In the genomic region with DNA sequence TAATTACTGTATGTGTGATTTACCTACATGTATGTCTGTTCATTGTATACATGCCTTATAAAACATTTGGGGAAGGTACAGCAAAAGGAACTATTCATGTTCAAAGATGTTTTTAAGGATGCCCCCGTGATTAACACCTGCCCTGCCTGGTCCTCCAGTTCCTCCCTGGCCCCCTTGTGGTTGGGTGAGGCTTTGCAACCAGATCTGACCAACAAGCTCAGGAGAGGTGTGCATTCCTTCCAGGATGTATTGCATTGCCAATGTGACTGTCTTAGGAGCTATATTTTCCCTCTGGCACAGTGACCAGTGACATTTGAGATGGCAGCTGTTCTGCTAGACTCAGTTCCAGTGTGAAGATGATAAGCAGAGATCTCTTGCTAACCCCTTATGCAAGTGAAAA, we compare ENCODE assay signal across 8 mouse cellular contexts. TPM values are rescaled to one million over a fixed set of nuclear protein-coding genes. Genes with fewer than 3 reads are reported as not detected.
DNase-seq lines count a peak whose midpoint lies in the region; ATAC-seq and TF ChIP-seq lines count a peak whose summit lies in the region.

No protein-coding gene starts in this region.

- no peak for ATAC-seq in midbrain, embryonic 14.5 days (ENCODE audit: low FRiP score, low TSS enrichment)
- no peak for ATAC-seq in midbrain, embryonic 15.5 days (replicated peaks)
- no peak for ATAC-seq in hindbrain, embryonic 16.5 days

- no peak overlapping the region for H3K9ac ChIP-seq in midbrain, embryonic 14.5 days (replicated peaks; ENCODE audit: low read length)
- H3K9ac ChIP-seq in midbrain, embryonic 15.5 days, result no peak overlapping the region
- no peak overlapping the region for H3K9ac ChIP-seq in hindbrain, embryonic 16.5 days (ENCODE audit: low read depth, low read length)

- 47% methylated on average over 1 of the region's 1 CpGs for WGBS in midbrain, embryonic 14.5 days
- WGBS in midbrain, embryonic 15.5 days, result 37% methylated on average over 1 of the region's 1 CpGs
- WGBS in limb, embryonic 10.5 days, result 31% methylated on average over 1 of the region's 1 CpGs
- 55% methylated on average over 1 of the region's 1 CpGs for WGBS in hindbrain, embryonic 16.5 days

- H3K9me3 ChIP-seq in midbrain, embryonic 14.5 days (ENCODE audit: control insufficient read depth, low read length), result no peaks in the 10 kb centered on the region
- no peaks in the 10 kb centered on the region for H3K9me3 ChIP-seq in midbrain, embryonic 15.5 days
- no peaks in the 10 kb centered on the region for H3K9me3 ChIP-seq in limb, embryonic 10.5 days (replicated peaks)
- no peaks in the 10 kb centered on the region for H3K9me3 ChIP-seq in hindbrain, embryonic 16.5 days (ENCODE audit: control insufficient read depth, low read length)

- no peak overlapping the region for H3K4me2 ChIP-seq in midbrain, embryonic 14.5 days (ENCODE audit: low read length)
- no peak overlapping the region for H3K4me2 ChIP-seq in midbrain, embryonic 15.5 days
- H3K4me2 ChIP-seq in hindbrain, embryonic 16.5 days (ENCODE audit: low read length), result no peak overlapping the region

- H3K4me1 ChIP-seq in midbrain, embryonic 14.5 days (ENCODE audit: control insufficient read depth, insufficient read depth, low read length), result no peaks in the 10 kb centered on the region
- H3K4me1 ChIP-seq in midbrain, embryonic 15.5 days, result no peaks in the 10 kb centered on the region
- H3K4me1 ChIP-seq in limb, embryonic 10.5 days, result no peaks in the 10 kb centered on the region
- H3K4me1 ChIP-seq in hindbrain, embryonic 16.5 days (ENCODE audit: control insufficient read depth, insufficient read depth, low read depth, low read length), result no peaks in the 10 kb centered on the region

- H3K27ac ChIP-seq in midbrain, embryonic 14.5 days (replicated peaks; ENCODE audit: low read depth, low read length), result no peak overlapping the region
- H3K27ac ChIP-seq in midbrain, embryonic 15.5 days, result no peak overlapping the region
- no peak overlapping the region for H3K27ac ChIP-seq in limb, embryonic 10.5 days
- no peak overlapping the region for H3K27ac ChIP-seq in hindbrain, embryonic 16.5 days (ENCODE audit: low read depth, low read length)

- no peaks in the 10 kb centered on the region for H3K36me3 ChIP-seq in midbrain, embryonic 14.5 days (ENCODE audit: control insufficient read depth, insufficient read depth, low read length)
- no peaks in the 10 kb centered on the region for H3K36me3 ChIP-seq in midbrain, embryonic 15.5 days (replicated peaks)
- H3K36me3 ChIP-seq in limb, embryonic 10.5 days, result no peaks in the 10 kb centered on the region
- H3K36me3 ChIP-seq in hindbrain, embryonic 16.5 days (ENCODE audit: control insufficient read depth, insufficient read depth, low read length), result no peaks in the 10 kb centered on the region

- TF ChIP-seq POLR2A in brain, embryonic 14.5 days (IDR thresholded peaks at IDR 0.05; ENCODE audit: borderline replicate concordance, extremely low read depth, insufficient read depth, insufficient read length, poor library complexity, severe bottlenecking), result no peak

- H3K4me3 ChIP-seq in midbrain, embryonic 14.5 days (replicated peaks; ENCODE audit: low read depth, low read length), result no peak overlapping the region
- H3K4me3 ChIP-seq in midbrain, embryonic 15.5 days, result no peak overlapping the region
- H3K4me3 ChIP-seq in limb, embryonic 10.5 days, result no peak overlapping the region
- no peak overlapping the region for H3K4me3 ChIP-seq in hindbrain, embryonic 16.5 days (ENCODE audit: low read length)

- TF ChIP-seq CTCF in brain, embryonic 14.5 days (IDR thresholded peaks at IDR 0.05; ENCODE audit: borderline replicate concordance, extremely low read depth, insufficient read depth, insufficient read length), result peak; percentile 75

- DNase-seq in midbrain, embryonic 14.5 days, result peak; percentile 21
- peak; percentile 18 for DNase-seq in MN1 (ENCODE audit: low spot score)
- peak; percentile 22 for DNase-seq in brain, embryonic 14.5 days (ENCODE audit: low read depth)
- DNase-seq in forelimb bud, embryonic 11.5 days (ENCODE audit: low read depth, low spot score), result peak; percentile 23
- peak; percentile 66 for DNase-seq in limb, embryonic 10.5 days (ENCODE audit: low spot score)
- DNase-seq in retina, embryonic 14.5 days (ENCODE audit: low spot score), result peak; percentile 65

- H3K27me3 ChIP-seq in midbrain, embryonic 14.5 days (ENCODE audit: control insufficient read depth, insufficient read depth, low read length), result no peaks in the 10 kb centered on the region
- H3K27me3 ChIP-seq in midbrain, embryonic 15.5 days (replicated peaks), result no peaks in the 10 kb centered on the region
- H3K27me3 ChIP-seq in limb, embryonic 10.5 days (ENCODE audit: low read depth, poor library complexity, severe bottlenecking), result no peaks in the 10 kb centered on the region
- no peaks in the 10 kb centered on the region for H3K27me3 ChIP-seq in hindbrain, embryonic 16.5 days (replicated peaks; ENCODE audit: control insufficient read depth, insufficient read depth, low read length)

RNA-seq across cellular contexts. Expression of gene Fez2, which starts 16.8 kb away (rescaled TPM):
- 44.5 and 51.0 TPM in 2 replicates for polyA plus RNA-seq in midbrain, embryonic 14.5 days (2014; fragmentation: Nextera tagmentation; extraction: Ambion mirVana)
- 47.6 and 47.8 TPM in 2 replicates for polyA plus RNA-seq in midbrain, embryonic 15.5 days (2015; fragmentation: Nextera tagmentation; extraction: Ambion mirVana)
- polyA plus RNA-seq in brain, embryonic 14.5 days (2012; rRNA removed), result 29.5 and 35.2 TPM in 2 replicates
- 33.3 and 39.2 TPM in 2 replicates for polyA plus RNA-seq in limb, embryonic 10.5 days (2016; fragmentation: Nextera tagmentation; extraction: Ambion mirVana)
- 63.4 and 64.9 TPM in 2 replicates for polyA plus RNA-seq in hindbrain, embryonic 16.5 days (2015; fragmentation: Nextera tagmentation; extraction: Ambion mirVana)
